Comparison of ENCODE assay signal across 16 mouse cellular contexts in the genomic region with DNA sequence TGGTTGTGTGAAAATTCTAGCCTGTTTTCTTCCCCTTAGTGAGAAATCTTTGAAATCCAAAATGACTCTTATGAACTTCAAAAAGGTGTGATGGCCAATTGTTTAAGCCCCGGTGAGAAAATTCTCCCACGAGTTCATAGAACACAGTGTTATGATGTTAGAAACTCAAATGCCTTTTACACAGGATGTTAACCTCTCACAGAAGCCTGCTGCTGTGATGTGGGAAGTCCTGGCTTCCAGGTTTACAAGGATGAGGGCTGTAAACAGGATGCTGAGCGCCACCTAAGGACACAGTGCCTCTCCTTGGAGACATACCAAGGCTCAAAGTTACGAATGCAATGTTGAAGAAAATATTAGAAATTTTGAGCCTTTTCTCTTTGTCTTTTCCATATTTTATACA.
DNase-seq lines count a peak whose midpoint lies in the region; ATAC-seq and TF ChIP-seq lines count a peak whose summit lies in the region.
"Had no signal": no experiment of that assay in that cellular context is flagged by ENCODE, and none has a peak within 500 bp of the region (broad histone marks: within the 10 kb centered on the region; RNA-seq: fewer than 3 reads in every experiment).

No protein-coding gene starts in this region.

- TF ChIP-seq CTCF in lung, embryonic 14.5 days (IDR thresholded peaks at IDR 0.05; ENCODE audit: low read depth), result no peak
- no peak for TF ChIP-seq CTCF in lung, adult 2 months (IDR thresholded peaks at IDR 0.05; ENCODE audit: insufficient read depth, low read length)
- peak; percentile 11; the same call in 1 of the 2 replicates for TF ChIP-seq CTCF in kidney, postnatal 0 days (IDR thresholded peaks at IDR 0.05; ENCODE audit: low read depth)
- TF ChIP-seq CTCF in stomach, postnatal 0 days (IDR thresholded peaks at IDR 0.05; ENCODE audit: low read depth), result peak; percentile 15; the same call in 1 of the 2 replicates

- no peaks in the 10 kb centered on the region for H3K9me3 ChIP-seq in lung, embryonic 14.5 days (ENCODE audit: low read depth, low read length)
- H3K9me3 ChIP-seq in kidney, postnatal 0 days (replicated peaks; ENCODE audit: low read length), result no peaks in the 10 kb centered on the region
- H3K9me3 ChIP-seq in stomach, postnatal 0 days (ENCODE audit: control insufficient read depth, low read length), result no peaks in the 10 kb centered on the region
- H3K9me3 ChIP-seq: G1E; liver, embryonic 13.5 days had no signal

- no peak for TF ChIP-seq EP300 in stomach, postnatal 0 days (optimal IDR thresholded peaks at IDR 0.05)

- H3K27me3 ChIP-seq in lung, embryonic 14.5 days (ENCODE audit: insufficient read depth, low read length), result no peaks in the 10 kb centered on the region
- no peaks in the 10 kb centered on the region for H3K27me3 ChIP-seq in kidney, postnatal 0 days (ENCODE audit: insufficient read depth, low read length)
- H3K27me3 ChIP-seq in stomach, postnatal 0 days (ENCODE audit: control insufficient read depth, insufficient read depth, low read length), result no peaks in the 10 kb centered on the region
- H3K27me3 ChIP-seq: liver, embryonic 13.5 days had no signal

- no peaks in the 10 kb centered on the region for H3K4me1 ChIP-seq in lung, embryonic 14.5 days (ENCODE audit: insufficient read depth)
- peaks cover 3% of the 10 kb centered on the region for H3K4me1 ChIP-seq in lung, adult 2 months (ENCODE audit: control insufficient read depth, insufficient read depth, low read length)
- no peaks in the 10 kb centered on the region for H3K4me1 ChIP-seq in kidney, postnatal 0 days (replicated peaks; ENCODE audit: insufficient read depth, low read length)
- no peaks in the 10 kb centered on the region for H3K4me1 ChIP-seq in stomach, postnatal 0 days (replicated peaks; ENCODE audit: control insufficient read depth, insufficient read depth)
- H3K4me1 ChIP-seq: liver, embryonic 13.5 days had no signal

- no peak for TF ChIP-seq POLR2A in lung, adult 2 months (IDR thresholded peaks at IDR 0.05; ENCODE audit: borderline replicate concordance, extremely low read depth, low read depth, low read length)

- no peak overlapping the region for H3K4me3 ChIP-seq in lung, embryonic 14.5 days (ENCODE audit: low read depth, low read length)
- H3K4me3 ChIP-seq in lung, adult 2 months (replicated peaks; ENCODE audit: extremely low read depth, low read depth, low read length), result no peak overlapping the region
- no peak overlapping the region for H3K4me3 ChIP-seq in kidney, postnatal 0 days (replicated peaks; ENCODE audit: low read depth, low read length)
- H3K4me3 ChIP-seq in stomach, postnatal 0 days (ENCODE audit: low read depth, low read length), result no peak overlapping the region
- H3K4me3 ChIP-seq: liver, embryonic 13.5 days had no signal

- no peak overlapping the region for H3K27ac ChIP-seq in lung, embryonic 14.5 days (ENCODE audit: low read depth)
- no peak overlapping the region for H3K27ac ChIP-seq in kidney, postnatal 0 days
- no peak overlapping the region for H3K27ac ChIP-seq in stomach, postnatal 0 days (replicated peaks)
- H3K27ac ChIP-seq: liver, embryonic 13.5 days had no signal

- DNase-seq in gastrocnemius, postnatal 25 days, result peak; percentile 12
- DNase-seq in gastrocnemius, postnatal 14 days, result no peak
- peak; percentile 13 for DNase-seq in lung, embryonic 14.5 days
- no peak for DNase-seq in lung, adult 2 months
- peak; percentile 25 for DNase-seq in kidney, postnatal 0 days (ENCODE audit: low spot score)
- DNase-seq in stomach, postnatal 0 days (ENCODE audit: low spot score), result no peak
- no peak for DNase-seq in thymus, postnatal 14 days
- no peak for DNase-seq in natural killer cell, adult 2 months (ENCODE audit: low spot score in 2 of 2)
- DNase-seq: cerebellum, adult 2 months; forebrain, postnatal 0 days; gastrocnemius, postnatal 36 days; layer of hippocampus, postnatal 36 days; left cerebral cortex, postnatal 4 days; liver, embryonic 13.5 days; retina, postnatal 1 day had no signal

- no peak for ATAC-seq in lung, embryonic 14.5 days (ENCODE audit: insufficient read depth)
- ATAC-seq in kidney, postnatal 0 days (replicated peaks; ENCODE audit: low FRiP score, low read depth), result no peak
- no peak for ATAC-seq in stomach, postnatal 0 days (ENCODE audit: low FRiP score, low TSS enrichment)
- ATAC-seq: forebrain, postnatal 0 days had no signal

- H3K4me2 ChIP-seq in lung, embryonic 14.5 days, result no peak overlapping the region
- no peak overlapping the region for H3K4me2 ChIP-seq in kidney, postnatal 0 days (ENCODE audit: low read length)
- no peak overlapping the region for H3K4me2 ChIP-seq in stomach, postnatal 0 days (replicated peaks; ENCODE audit: low read depth)
- H3K4me2 ChIP-seq: liver, embryonic 13.5 days had no signal

- intact Hi-C loops in gastrocnemius, postnatal 14 days (cut with DNase I; ENCODE audit: low total_unique reads), result no loop called here

- no peaks in the 10 kb centered on the region for H3K36me3 ChIP-seq in lung, embryonic 14.5 days (ENCODE audit: insufficient read depth)
- H3K36me3 ChIP-seq in kidney, postnatal 0 days (ENCODE audit: insufficient read depth, low read length), result no peaks in the 10 kb centered on the region
- H3K36me3 ChIP-seq in stomach, postnatal 0 days (ENCODE audit: control insufficient read depth, insufficient read depth, low read length), result no peaks in the 10 kb centered on the region
- H3K36me3 ChIP-seq: G1E; liver, embryonic 13.5 days had no signal

- WGBS in lung, embryonic 14.5 days, result 58% methylated on average over 4 of the region's 4 CpGs
- WGBS in lung, adult 2 months, result 49% methylated on average over 4 of the region's 4 CpGs
- WGBS in kidney, postnatal 0 days, result 31% methylated on average over 4 of the region's 4 CpGs
- 62% methylated on average over 4 of the region's 4 CpGs for WGBS in stomach, postnatal 0 days

- H3K9ac ChIP-seq in lung, embryonic 14.5 days, result no peak overlapping the region
- no peak overlapping the region for H3K9ac ChIP-seq in kidney, postnatal 0 days (ENCODE audit: low read depth, low read length)
- H3K9ac ChIP-seq in stomach, postnatal 0 days (ENCODE audit: low read length), result no peak overlapping the region
- H3K9ac ChIP-seq: forebrain, postnatal 0 days; liver, embryonic 13.5 days had no signal

Comparison
In these comparisons a context has a peak if more than half of its experiments do, and no peak if none do; other contexts are left out.
1. DNase-seq: peak in gastrocnemius, postnatal 25 days (single experiment), lung, embryonic 14.5 days (single experiment) and kidney, postnatal 0 days (single experiment); none in gastrocnemius, postnatal 14 days (single experiment), lung, adult 2 months (single experiment), stomach, postnatal 0 days (single experiment), thymus, postnatal 14 days (single experiment) and natural killer cell, adult 2 months (0 of 2).
2. CTCF ChIP-seq: peak in kidney, postnatal 0 days (single experiment) and stomach, postnatal 0 days (single experiment); none in lung, embryonic 14.5 days (single experiment) and lung, adult 2 months (single experiment).